Mouse (Mus musculus): ENCODE results near the gene 0610030E20Rik. TPM values are rescaled to one million over a fixed set of nuclear protein-coding genes. Genes with fewer than 3 reads are reported as not detected.

The 0610030E20Rik gene
- polyA plus RNA-seq, 1 experiment from 2014 or later: 23.9 TPM

DNA sequence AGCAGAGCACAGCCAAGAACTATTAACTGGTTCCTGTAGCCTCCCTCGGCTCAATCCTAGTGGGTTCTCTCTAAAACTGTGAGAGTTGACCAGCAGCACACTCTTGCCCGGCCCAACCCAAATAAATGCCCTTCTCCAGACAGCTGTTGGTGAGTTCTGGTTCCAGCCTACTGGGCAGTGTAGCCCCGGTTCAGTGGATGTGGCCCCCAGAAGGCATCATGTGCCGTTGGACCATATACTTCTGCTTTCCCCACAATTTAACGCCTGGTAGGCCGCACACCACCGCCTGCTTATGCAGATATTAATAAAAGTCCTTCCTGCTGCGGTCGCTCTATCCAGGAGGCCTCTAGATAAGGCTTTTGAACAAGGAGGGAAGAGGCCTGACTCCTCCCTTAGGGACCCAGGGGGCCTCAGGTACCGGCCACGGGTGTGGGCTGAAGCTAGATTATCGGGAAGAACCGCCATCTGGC is 42.4 kb downstream of the 0610030E20Rik start:
- peak; percentile 43; the same call in 1 of the 2 replicates for ATAC-seq
- Histone ChIP-seq H3K4me3 (replicated peaks) (peak overlapping the region; percentile 28), H3K9me3 (no peaks in the 10 kb centered on the region), H3K4me2 (replicated peaks) (peak overlapping the region; percentile 50), H3K4me1 (replicated peaks) (peaks cover 12% of the 10 kb centered on the region), H3K27me3 (peaks cover 12% of the 10 kb centered on the region), H3K9ac (replicated peaks) (peak overlapping the region; percentile 15), H3K36me3 (no peaks in the 10 kb centered on the region), H3K27ac (no peak overlapping the region)
- 35% methylated on average over 13 of the region's 13 CpGs for WGBS

DNA sequence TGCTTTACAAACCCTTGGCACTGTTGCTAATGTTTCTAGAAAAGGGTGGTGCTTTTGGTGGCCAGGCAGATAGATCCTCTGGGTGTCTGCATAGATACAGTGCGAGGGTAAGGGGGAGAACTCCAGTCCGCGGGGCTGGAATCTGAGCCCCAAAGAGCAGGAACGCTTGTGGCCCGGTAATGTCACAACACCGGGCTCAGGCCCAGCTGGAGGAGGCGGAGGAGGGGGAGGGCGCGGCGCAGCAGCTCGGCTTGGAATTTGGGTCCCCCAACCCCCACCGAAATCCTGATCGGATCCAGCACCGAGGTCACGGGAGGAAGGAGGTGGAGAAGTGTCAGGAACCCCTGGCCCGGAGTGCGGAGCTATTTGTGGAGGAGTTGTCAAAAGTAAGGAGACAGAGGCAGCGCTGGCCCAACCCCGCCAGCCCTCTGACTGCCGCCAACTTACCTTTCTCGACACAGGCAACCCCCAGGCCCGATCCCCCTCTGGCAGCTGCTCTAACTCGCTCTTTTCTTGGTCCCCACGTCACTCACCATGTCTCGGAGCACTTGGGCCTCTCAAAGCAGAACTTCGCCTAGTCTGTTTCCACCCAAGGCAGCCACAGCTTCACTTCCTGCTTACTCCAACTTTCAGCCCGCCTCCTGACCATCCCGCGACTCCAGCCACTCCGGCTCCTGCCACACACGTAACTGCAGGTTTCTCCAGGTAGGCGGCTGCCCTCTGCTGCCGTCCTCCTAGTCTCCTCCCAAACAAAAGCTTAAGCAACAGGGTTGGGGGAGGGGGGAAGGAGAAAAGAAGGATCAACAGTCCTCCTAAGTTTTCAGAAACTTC is 43.0 kb downstream of the 0610030E20Rik start, which contains the start of gene Vamp8:
TSS of gene Vamp8 (minus strand) at position 763 of the 831 bp plus-strand sequence.
- peak within 1 kb of the TSS; percentile 50 for H3K4me2 ChIP-seq (replicated peaks)
- H3K36me3 ChIP-seq: no peaks in the 10 kb centered on the region
- peak; percentile 70 for ATAC-seq
- H3K4me3 ChIP-seq (replicated peaks): peak within 1 kb of the TSS; percentile 28
- no peaks in the 10 kb centered on the region for H3K9me3 ChIP-seq
- H3K9ac ChIP-seq (replicated peaks): peak within 1 kb of the TSS; percentile 15
- peaks cover 12% of the 10 kb centered on the region for H3K27me3 ChIP-seq
- peaks cover 12% of the 10 kb centered on the region for H3K4me1 ChIP-seq (replicated peaks)
- no peak within 1 kb of the TSS for H3K27ac ChIP-seq
- 2% methylated on average over 32 of the region's 33 CpGs for WGBS

DNA sequence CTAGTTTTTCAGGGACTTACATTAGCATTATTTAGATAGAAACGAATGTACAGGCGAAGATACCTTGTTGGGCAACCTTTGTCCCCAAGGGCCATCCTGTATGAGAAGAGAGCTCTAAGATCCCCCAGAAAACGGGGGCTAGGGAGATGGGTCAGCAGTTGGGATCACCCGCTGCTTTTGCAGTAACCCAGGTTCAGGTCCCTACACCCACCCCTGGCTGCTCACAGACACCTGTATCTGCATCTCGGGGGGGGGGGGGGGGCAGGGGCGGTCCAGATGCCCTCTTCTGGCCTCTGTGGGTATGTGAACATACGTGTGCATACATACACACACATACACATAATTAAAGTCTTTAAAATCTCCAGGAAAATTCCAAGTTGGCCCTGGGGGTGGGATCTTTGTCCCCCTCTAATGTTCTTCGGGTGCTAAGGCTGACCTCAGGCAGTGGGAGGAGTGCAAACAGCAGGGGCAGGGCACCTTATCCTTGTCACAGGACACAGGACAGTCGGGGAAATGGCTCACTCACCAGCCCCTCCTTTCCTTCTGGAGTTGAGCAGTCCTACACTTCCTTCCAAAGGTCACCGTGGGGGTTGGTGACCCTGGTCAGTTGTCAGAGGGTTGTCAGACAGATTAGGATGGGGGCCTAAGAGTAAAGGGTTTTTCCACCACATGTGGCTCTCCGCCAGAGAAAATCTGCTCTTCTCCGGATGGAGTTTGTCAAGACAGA is 43.8 kb downstream of the 0610030E20Rik start:
- peak; percentile 34; the same call in 1 of the 2 replicates for ATAC-seq
- Histone ChIP-seq H3K36me3 (no peaks in the 10 kb centered on the region), H3K4me2 (replicated peaks) (peak overlapping the region; percentile 50), H3K27me3 (peaks cover 12% of the 10 kb centered on the region), H3K9ac (replicated peaks) (no peak overlapping the region), H3K27ac (no peak overlapping the region), H3K4me1 (replicated peaks) (peaks cover 12% of the 10 kb centered on the region), H3K4me3 (replicated peaks) (no peak overlapping the region), H3K9me3 (no peaks in the 10 kb centered on the region)
- 13% methylated on average over 12 of the region's 12 CpGs for WGBS

DNA sequence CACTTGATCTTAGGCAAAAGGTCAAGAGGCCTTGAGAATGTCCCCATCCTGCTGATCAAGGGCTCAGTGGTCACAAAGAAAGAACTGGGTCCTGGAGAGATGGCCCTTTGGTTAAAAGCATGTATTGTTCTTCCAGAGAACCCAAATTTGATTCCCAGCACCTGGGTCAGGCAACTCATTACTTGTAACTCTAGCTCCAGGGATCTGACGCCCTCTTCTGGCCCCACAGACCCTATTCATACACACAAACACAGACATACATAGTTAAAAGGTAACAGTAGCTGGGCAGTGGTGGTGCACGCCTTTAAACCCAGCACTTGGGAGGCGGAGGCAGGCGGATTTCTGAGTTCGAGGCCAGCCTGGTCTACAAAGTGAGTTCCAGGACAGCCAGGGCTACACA is 45.2 kb downstream of the 0610030E20Rik start:
- H3K27me3 ChIP-seq: peaks cover 12% of the 10 kb centered on the region
- no peaks in the 10 kb centered on the region for H3K36me3 ChIP-seq
- peaks cover 12% of the 10 kb centered on the region for H3K4me1 ChIP-seq (replicated peaks)
- H3K4me2 ChIP-seq (replicated peaks): no peak overlapping the region
- no peak overlapping the region for H3K27ac ChIP-seq
- no peak for ATAC-seq
- 89% methylated on average over 5 of the region's 5 CpGs for WGBS
- H3K4me3 ChIP-seq (replicated peaks): no peak overlapping the region
- no peaks in the 10 kb centered on the region for H3K9me3 ChIP-seq
- no peak overlapping the region for H3K9ac ChIP-seq (replicated peaks)

DNA sequence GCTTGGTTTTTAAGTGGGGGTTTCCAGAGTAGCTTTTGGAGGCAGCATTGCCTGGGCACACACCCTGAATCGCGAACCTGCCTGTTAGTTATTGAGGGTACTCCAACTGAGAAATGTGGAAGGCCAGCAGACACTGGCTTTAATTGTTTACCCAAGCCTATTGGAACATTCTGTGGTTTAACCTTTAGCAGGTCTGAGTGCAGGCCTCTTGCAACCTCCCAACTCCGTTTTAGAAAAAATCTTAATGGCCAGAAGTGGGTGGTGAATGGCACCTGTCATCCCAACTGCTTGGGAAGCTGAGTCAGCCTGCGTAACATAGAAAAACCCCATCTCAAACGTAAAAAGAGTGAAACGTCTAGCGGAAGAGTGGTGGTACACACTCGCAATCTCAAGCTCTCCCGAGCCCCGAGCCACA is 49.7 kb downstream of the 0610030E20Rik start:
- H3K4me2 ChIP-seq (replicated peaks): no peak overlapping the region
- H3K9ac ChIP-seq (replicated peaks): no peak overlapping the region
- peaks cover 3% of the 10 kb centered on the region; the same call in 1 of the 2 replicates for H3K27me3 ChIP-seq
- H3K9me3 ChIP-seq: no peaks in the 10 kb centered on the region
- no peak overlapping the region for H3K27ac ChIP-seq
- H3K4me3 ChIP-seq (replicated peaks): no peak overlapping the region
- WGBS: 87% methylated on average over 10 of the region's 10 CpGs
- H3K36me3 ChIP-seq: no peaks in the 10 kb centered on the region
- no peak for ATAC-seq
- no peaks in the 10 kb centered on the region for H3K4me1 ChIP-seq (replicated peaks)

DNA sequence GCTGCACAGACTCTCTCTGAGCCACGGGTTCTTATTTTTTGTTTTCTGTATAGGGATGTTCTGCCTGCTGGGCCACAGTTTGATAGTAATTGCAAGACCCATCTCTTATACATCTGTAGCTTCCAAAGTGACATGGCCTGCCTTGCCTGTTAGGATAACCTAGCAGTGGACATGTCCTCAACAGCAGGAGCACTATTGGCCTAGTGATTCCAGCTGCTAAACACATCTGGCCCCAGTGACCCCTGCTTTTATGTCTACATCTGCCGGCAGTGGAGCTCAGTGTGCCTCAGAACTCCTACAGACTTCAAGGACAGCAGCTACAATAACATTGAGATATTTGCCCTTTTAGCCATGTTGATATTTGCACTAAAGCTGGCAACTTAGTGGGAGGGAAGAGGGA is 52.9 kb downstream of the 0610030E20Rik start:
- no peaks in the 10 kb centered on the region for H3K4me1 ChIP-seq (replicated peaks)
- ATAC-seq: no peak
- H3K4me3 ChIP-seq (replicated peaks): no peak overlapping the region
- no peaks in the 10 kb centered on the region for H3K36me3 ChIP-seq
- 67% methylated on average over 2 of the region's 2 CpGs for WGBS
- H3K4me2 ChIP-seq (replicated peaks): no peak overlapping the region
- H3K27ac ChIP-seq: no peak overlapping the region
- H3K27me3 ChIP-seq: no peaks in the 10 kb centered on the region
- H3K9me3 ChIP-seq: no peaks in the 10 kb centered on the region
- no peak overlapping the region for H3K9ac ChIP-seq (replicated peaks)

DNA sequence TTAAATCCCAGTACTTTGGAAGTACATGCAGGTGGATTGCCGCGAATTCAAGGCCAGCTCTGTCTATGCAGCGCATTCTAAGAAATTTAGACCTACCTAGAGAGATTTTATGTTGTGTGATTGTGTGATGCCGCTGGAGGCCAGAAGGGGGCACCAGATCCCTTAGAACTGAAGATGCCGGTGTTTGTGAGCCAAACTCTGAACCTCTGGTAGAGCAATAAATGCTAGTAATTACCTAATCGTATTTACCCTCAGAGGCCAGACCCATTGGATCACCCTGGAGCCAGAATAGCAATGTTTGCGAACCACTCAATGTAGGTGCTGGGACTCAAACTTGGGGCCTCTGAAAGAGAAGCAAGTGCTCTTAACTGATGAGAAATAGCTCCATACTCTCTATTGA is 54.8 kb downstream of the 0610030E20Rik start:
- 24% methylated on average over 7 of the region's 7 CpGs for WGBS
- Histone ChIP-seq H3K27me3 (no peaks in the 10 kb centered on the region), H3K27ac (no peak overlapping the region), H3K4me1 (replicated peaks) (no peaks in the 10 kb centered on the region), H3K4me2 (replicated peaks) (no peak overlapping the region), H3K9ac (replicated peaks) (no peak overlapping the region), H3K36me3 (no peaks in the 10 kb centered on the region), H3K4me3 (replicated peaks) (no peak overlapping the region), H3K9me3 (no peaks in the 10 kb centered on the region)
- no peak for ATAC-seq

Other genes with a start within 250 kb of the 0610030E20Rik start
- 40.7 and 42.4 TPM in 2 replicates for gene St3gal5, start 249.7 kb upstream of the 0610030E20Rik start, polyA plus RNA-seq (2015; fragmentation: Nextera tagmentation; extraction: Ambion mirVana)
- gene Atoh8, start 111.7 kb upstream of the 0610030E20Rik start, polyA plus RNA-seq (2015; fragmentation: Nextera tagmentation; extraction: Ambion mirVana): 2.2 and 3.8 TPM in 2 replicates
- gene Sftpb, start 42.7 kb upstream of the 0610030E20Rik start, polyA plus RNA-seq (2015; fragmentation: Nextera tagmentation; extraction: Ambion mirVana): not detected in 2 replicates
- gene Usp39, start 2.1 kb upstream of the 0610030E20Rik start, polyA plus RNA-seq (2015; fragmentation: Nextera tagmentation; extraction: Ambion mirVana): 51.5 and 53.4 TPM in 2 replicates
- gene Tmem150a, start 8.1 kb downstream of the 0610030E20Rik start, polyA plus RNA-seq (2015; fragmentation: Nextera tagmentation; extraction: Ambion mirVana): 10.3 and 11.5 TPM in 2 replicates
- gene Rnf181, start 19.6 kb downstream of the 0610030E20Rik start, polyA plus RNA-seq (2015; fragmentation: Nextera tagmentation; extraction: Ambion mirVana): 127 and 132 TPM in 2 replicates
- 14.5 and 15.9 TPM in 2 replicates for gene Vamp5, start 33.2 kb downstream of the 0610030E20Rik start, polyA plus RNA-seq (2015; fragmentation: Nextera tagmentation; extraction: Ambion mirVana)
- gene Vamp8, start 43.4 kb downstream of the 0610030E20Rik start, polyA plus RNA-seq (2015; fragmentation: Nextera tagmentation; extraction: Ambion mirVana): 21.7 and 21.9 TPM in 2 replicates
- gene Ggcx, start 67.0 kb downstream of the 0610030E20Rik start, polyA plus RNA-seq (2015; fragmentation: Nextera tagmentation; extraction: Ambion mirVana): 14.4 and 18.7 TPM in 2 replicates
- gene Mat2a, start 92.2 kb downstream of the 0610030E20Rik start, polyA plus RNA-seq (2015; fragmentation: Nextera tagmentation; extraction: Ambion mirVana): 439 and 454 TPM in 2 replicates
- gene Sh2d6, start 174.4 kb downstream of the 0610030E20Rik start, polyA plus RNA-seq (2015; fragmentation: Nextera tagmentation; extraction: Ambion mirVana): 1.5 TPM in 2 replicates
- 5.3 and 5.7 TPM in 2 replicates for gene Capg, start 197.1 kb downstream of the 0610030E20Rik start, polyA plus RNA-seq (2015; fragmentation: Nextera tagmentation; extraction: Ambion mirVana)